Mouse (Mus musculus) myocyte (in vitro differentiated cells): ENCODE measurements around the gene Mag. TPM values are rescaled to one million over a fixed set of nuclear protein-coding genes. Genes with fewer than 3 reads are reported as not detected.

Source experiments
- H3K27me3 ChIP-seq: one replicate; pipeline ENCODE4 v1.6.1; 2011; ENCODE audit not compliant: control insufficient read depth, insufficient read depth, insufficient read length
- H3K36me3 ChIP-seq: one replicate; pipeline ENCODE4 v1.6.1; 2011; ENCODE audit not compliant: control insufficient read depth, insufficient read depth
- H3K4me2 ChIP-seq: one replicate; pipeline ENCODE4 v1.6.1; 2011; ENCODE audit warnings: low read depth, control low read depth
- H3K4me3 ChIP-seq: one replicate; pipeline ENCODE4 v1.5.1; 2011; ENCODE audit warnings: mild to moderate bottlenecking, control low read depth, moderate library complexity
- H3K79me2 ChIP-seq: one replicate; pipeline ENCODE4 v1.6.1; 2011; ENCODE audit not compliant: control insufficient read depth, insufficient read depth
- H3ac ChIP-seq: one replicate; pipeline ENCODE4 v1.6.1; 2011; ENCODE audit not compliant: control insufficient read depth, insufficient read length
- CEBPB ChIP-seq: IDR thresholded peaks from 2 replicates; pipeline ENCODE4 v1.6.1; 2011; ENCODE audit warnings: mild to moderate bottlenecking, moderate library complexity; ENCODE audit not compliant: poor library complexity, insufficient read depth, severe bottlenecking
- E2F4 ChIP-seq: IDR thresholded peaks from one replicate; pipeline ENCODE4 v1.6.1; 2011; ENCODE audit warnings: mild to moderate bottlenecking, control low read depth, moderate library complexity; ENCODE audit not compliant: insufficient read depth
- MAX ChIP-seq: IDR thresholded peaks from one replicate; pipeline ENCODE4 v1.6.1; 2011; ENCODE audit warnings: low read depth, mild to moderate bottlenecking, control low read depth
- MYOD1 ChIP-seq, 3 experiments: IDR thresholded peaks; one replicate each; pipeline ENCODE4 v1.6.1; 2011; ENCODE audit warnings: control low read depth in 2 of 3, low read depth in 2 of 3, mild to moderate bottlenecking in 2 of 3, moderate library complexity in 1 of 3; ENCODE audit not compliant: insufficient read length in 2 of 3, control insufficient read depth in 1 of 3
- MYOG ChIP-seq, 3 experiments: IDR thresholded peaks; one replicate each; pipeline ENCODE4 v1.6.1; 2011; ENCODE audit warnings: control low read depth in 2 of 3, low read depth in 2 of 3, mild to moderate bottlenecking in 2 of 3; ENCODE audit not compliant: insufficient read length in 2 of 3, control insufficient read depth in 1 of 3, insufficient read depth in 1 of 3
- POLR2A ChIP-seq: IDR thresholded peaks from one replicate; pipeline ENCODE4 v1.6.1; 2011; ENCODE audit warnings: low read depth, mild to moderate bottlenecking, control low read depth, moderate library complexity; ENCODE audit not compliant: insufficient read length
- POLR2AphosphoS2 ChIP-seq: IDR thresholded peaks from one replicate; pipeline ENCODE4 v1.6.1; 2011; ENCODE audit warnings: low read depth, control low read depth; ENCODE audit not compliant: insufficient read length
- REST ChIP-seq: IDR thresholded peaks from one replicate; pipeline ENCODE4 v1.6.1; 2011; ENCODE audit warnings: mild to moderate bottlenecking, control low read depth, moderate library complexity; ENCODE audit not compliant: insufficient read depth, insufficient read length
- SRF ChIP-seq: IDR thresholded peaks from one replicate; pipeline ENCODE4 v1.6.1; 2011; ENCODE audit warnings: low read depth; ENCODE audit not compliant: control insufficient read depth, insufficient read length
- TCF12 ChIP-seq: IDR thresholded peaks from one replicate; pipeline ENCODE4 v1.6.1; 2011; ENCODE audit warnings: mild to moderate bottlenecking, control low read depth; ENCODE audit not compliant: poor library complexity, insufficient read depth, severe bottlenecking
- TCF3 ChIP-seq: IDR thresholded peaks from one replicate; pipeline ENCODE4 v1.6.1; 2011; ENCODE audit warnings: low read depth, control low read depth; ENCODE audit not compliant: insufficient read length
- USF1 ChIP-seq: IDR thresholded peaks from one replicate; pipeline ENCODE4 v1.6.1; 2011; ENCODE audit warnings: low read depth, mild to moderate bottlenecking, control low read depth, moderate library complexity
- polyA plus RNA-seq: library from polyadenylated mRNA; unstranded; fragments of >200 nt; fragmentation: generic; extraction: Trizol; gene quantifications from one replicate; pipeline ENCODE4 v1.2.1, GENCODE M21; 2012; ENCODE audit warnings: missing spikeins

Mag gene
- polyA plus RNA-seq, 1 experiment = 0.01 TPM

GRCm38 (mm10) chr7:30908277-30908991 lies 6.2 kb downstream of the Mag start:
- TF ChIP-seq REST (no peak), TCF12 (no peak), POLR2AphosphoS2 (no peak), SRF (no peak), E2F4 (no peak), POLR2A (no peak), MAX (no peak), CEBPB (no peak), TCF3 (no peak)
- no peak overlapping the region for H3ac ChIP-seq
- H3K36me3 ChIP-seq = no peaks in the 10 kb centered on the region
- no peaks in the 10 kb centered on the region for H3K79me2 ChIP-seq
- no peak overlapping the region for H3K4me2 ChIP-seq
- H3K4me3 ChIP-seq = no peak overlapping the region
- H3K27me3 ChIP-seq = peaks cover 16% of the 10 kb centered on the region

GRCm38 (mm10) chr7:30904042-30904441 lies 10.6 kb downstream of the Mag start:
- TF ChIP-seq POLR2A (no peak), MAX (no peak), REST (no peak), USF1 (no peak), POLR2AphosphoS2 (no peak), MYOG (IDR thresholded peaks at IDR 0.05; ENCODE audit: control insufficient read depth in 1 of 3, insufficient read depth in 1 of 3, insufficient read length in 2 of 3, low read depth in 2 of 3) (no peak), TCF12 (no peak)
- Histone ChIP-seq H3K4me3 (no peak overlapping the region), H3K36me3 (no peaks in the 10 kb centered on the region), H3ac (no peak overlapping the region), H3K27me3 (peaks cover 19% of the 10 kb centered on the region), H3K79me2 (no peaks in the 10 kb centered on the region), H3K4me2 (no peak overlapping the region)

DNA sequence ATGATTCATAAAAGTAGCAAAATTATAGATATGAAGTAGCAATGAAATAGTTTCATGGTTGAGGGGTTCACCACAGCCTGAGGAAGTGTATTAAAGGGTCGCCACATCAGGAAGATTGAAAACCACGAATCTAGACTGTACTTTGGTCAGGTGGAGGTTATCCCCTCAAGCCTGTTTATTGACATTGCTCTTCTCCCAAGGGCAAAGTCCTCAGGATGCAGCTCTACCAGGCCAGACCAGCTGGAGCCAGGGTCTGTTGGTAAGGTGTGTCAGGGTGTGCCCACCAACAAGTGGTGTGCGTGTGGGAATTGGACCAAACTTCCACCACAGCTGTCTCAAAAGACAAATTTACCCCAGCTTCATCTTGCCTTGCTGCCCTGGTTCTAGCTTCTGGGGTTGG lies 19.5 kb downstream of the Mag start:
- TF ChIP-seq REST (no peak), SRF (no peak), TCF3 (no peak), TCF12 (no peak), MAX (no peak), CEBPB (no peak), USF1 (no peak), POLR2A (no peak)
- no peaks in the 10 kb centered on the region for H3K27me3 ChIP-seq
- H3K4me3 ChIP-seq = no peak overlapping the region
- H3K36me3 ChIP-seq = no peaks in the 10 kb centered on the region
- H3ac ChIP-seq = no peak overlapping the region
- no peaks in the 10 kb centered on the region for H3K79me2 ChIP-seq
- no peak overlapping the region for H3K4me2 ChIP-seq

GRCm38 (mm10) chr7:30892515-30892914 lies 22.2 kb downstream of the Mag start:
- TF ChIP-seq REST = no peak
- TF ChIP-seq TCF3 = no peak
- no peak for TF ChIP-seq SRF
- no peak for TF ChIP-seq TCF12
- TF ChIP-seq MYOG (IDR thresholded peaks at IDR 0.05; ENCODE audit: control insufficient read depth in 1 of 3, insufficient read depth in 1 of 3, insufficient read length in 2 of 3, low read depth in 2 of 3) = no peak
- no peak for TF ChIP-seq POLR2A
- TF ChIP-seq MAX = no peak
- no peak for TF ChIP-seq CEBPB
- TF ChIP-seq USF1 = no peak
- TF ChIP-seq MYOD1 (IDR thresholded peaks at IDR 0.05; ENCODE audit: control insufficient read depth in 1 of 3, insufficient read length in 2 of 3, low read depth in 2 of 3) = no peak
- TF ChIP-seq POLR2AphosphoS2 = no peak
- TF ChIP-seq E2F4 = no peak
- no peaks in the 10 kb centered on the region for H3K36me3 ChIP-seq
- no peak overlapping the region for H3ac ChIP-seq
- no peak overlapping the region for H3K4me3 ChIP-seq
- H3K4me2 ChIP-seq = no peak overlapping the region
- peaks cover 3% of the 10 kb centered on the region for H3K27me3 ChIP-seq
- no peaks in the 10 kb centered on the region for H3K79me2 ChIP-seq

DNA sequence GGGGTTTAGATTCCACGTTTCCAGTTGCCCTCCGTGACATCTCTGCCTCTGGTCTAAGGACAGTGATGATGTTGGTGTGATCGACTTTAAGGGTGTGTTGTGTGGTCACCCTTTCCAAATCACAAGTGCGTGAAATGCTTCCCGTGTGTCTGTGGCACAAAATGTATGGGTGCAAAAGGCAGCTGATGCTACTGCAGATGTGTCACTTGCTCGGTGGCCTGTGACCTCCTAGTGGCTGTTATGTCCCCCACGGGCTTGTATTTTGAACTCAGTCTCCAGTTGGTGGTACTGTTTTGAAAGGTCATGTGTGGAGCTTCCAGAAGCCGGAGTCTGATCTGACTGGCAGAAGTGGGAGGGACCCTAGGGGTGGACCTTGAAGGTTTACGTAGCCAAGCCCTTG lies 22.9 kb downstream of the Mag start:
- Histone ChIP-seq H3K27me3 (peaks cover 6% of the 10 kb centered on the region), H3K4me2 (no peak overlapping the region), H3ac (no peak overlapping the region), H3K4me3 (no peak overlapping the region), H3K79me2 (no peaks in the 10 kb centered on the region), H3K36me3 (no peaks in the 10 kb centered on the region)
- TF ChIP-seq CEBPB (no peak), E2F4 (no peak), MAX (no peak), TCF12 (no peak), USF1 (no peak), TCF3 (no peak), POLR2A (no peak), POLR2AphosphoS2 (no peak)
